In the genomic region with DNA sequence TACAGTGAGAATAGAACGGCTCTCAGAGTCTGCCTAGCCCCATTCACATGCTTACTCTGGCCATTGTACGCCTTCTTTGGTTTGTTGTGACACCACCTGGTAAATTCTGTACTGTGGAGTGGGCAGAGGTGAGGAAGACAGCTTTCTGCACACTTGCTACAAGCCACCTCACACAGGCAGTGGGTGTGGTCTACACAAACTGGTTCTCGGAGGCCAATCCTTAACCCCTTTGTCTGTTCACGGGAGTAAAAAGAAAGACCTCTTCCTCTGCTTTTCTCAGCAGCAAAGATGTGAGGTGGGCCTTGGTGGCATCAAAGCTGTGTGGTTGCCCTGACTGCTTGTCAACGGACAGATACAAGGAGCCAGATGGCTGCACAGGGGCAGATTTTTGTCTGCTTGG, we compare ENCODE assay signal across 10 mouse cellular contexts.
"Had no signal": no experiment of that assay in that cellular context is flagged by ENCODE, and none has a peak within 500 bp of the region (broad histone marks: within the 10 kb centered on the region; RNA-seq: fewer than 3 reads in every experiment).

No protein-coding gene starts in this region.

- H3K27ac ChIP-seq: kidney, embryonic 15.5 days; limb, embryonic 13.5 days; liver, embryonic 14.5 days; midbrain, embryonic 12.5 days; stomach, embryonic 15.5 days had no signal

- H3K27me3 ChIP-seq: kidney, embryonic 15.5 days; limb, embryonic 13.5 days; midbrain, embryonic 12.5 days; stomach, embryonic 15.5 days had no signal

- H3K9me3 ChIP-seq: kidney, embryonic 15.5 days; limb, embryonic 13.5 days; midbrain, embryonic 12.5 days; stomach, embryonic 15.5 days had no signal

- DNase-seq: kidney, adult 2 months; kidney, postnatal 25 days; layer of hippocampus, postnatal 36 days; lung, adult 18-20 months; right cerebral cortex, postnatal 14 days had no signal

- H3K4me3 ChIP-seq: kidney, embryonic 15.5 days; limb, embryonic 13.5 days; midbrain, embryonic 12.5 days; stomach, embryonic 15.5 days had no signal

- H3K36me3 ChIP-seq: kidney, embryonic 15.5 days; limb, embryonic 13.5 days; midbrain, embryonic 12.5 days; stomach, embryonic 15.5 days had no signal

- H3K4me1 ChIP-seq: stomach, embryonic 15.5 days had no signal

- H3K4me2 ChIP-seq: kidney, embryonic 15.5 days; limb, embryonic 13.5 days; midbrain, embryonic 12.5 days; stomach, embryonic 15.5 days had no signal

- H3K9ac ChIP-seq: kidney, embryonic 15.5 days; limb, embryonic 13.5 days; liver, embryonic 14.5 days; midbrain, embryonic 12.5 days; stomach, embryonic 15.5 days had no signal
